Mouse (Mus musculus) hindbrain, embryonic 14.5 days (tissue): ENCODE results near the gene Ccdc83. TPM values are rescaled to one million over a fixed set of nuclear protein-coding genes. Genes with fewer than 3 reads are reported as not detected.

Source experiments
- ATAC-seq: fragments of 200-750 bp; cut with Nextera tagmentation; 2 replicates; pipeline ENCODE4 v1.8.0; 2017; ENCODE audit warnings: moderate number of reproducible peaks, mild to moderate bottlenecking, moderate TSS enrichment, moderate library complexity; ENCODE audit not compliant: low FRiP score
- DNase-seq: peaks from one replicate; pipeline ENCODE4 v3.0.0-alpha.2; 2015; ENCODE audit warnings: low spot score
- H3K27ac ChIP-seq: fragments of 300-500 bp; sonication (generic); 2 replicates; pipeline ENCODE4 v1.5.1; 2014; ENCODE audit warnings: mild to moderate bottlenecking, moderate library complexity
- H3K27me3 ChIP-seq: fragments of 300-500 bp; sonication (generic); 2 replicates; pipeline ENCODE4 v1.6.1; 2014; ENCODE audit warnings: mild to moderate bottlenecking, low read length, mixed read lengths; ENCODE audit not compliant: control insufficient read depth, insufficient read depth
- H3K36me3 ChIP-seq: fragments of 300-500 bp; sonication (generic); replicated peaks from 2 replicates; pipeline ENCODE4 v1.6.1; 2014; ENCODE audit not compliant: control insufficient read depth, insufficient read depth
- H3K4me1 ChIP-seq: fragments of 300-500 bp; sonication (generic); replicated peaks from 2 replicates; pipeline ENCODE4 v1.6.1; 2014; ENCODE audit warnings: antibody characterized with exemption, low read length, mixed read lengths; ENCODE audit not compliant: control insufficient read depth, insufficient read depth
- H3K4me2 ChIP-seq: fragments of 300-500 bp; sonication (generic); replicated peaks from 2 replicates; pipeline ENCODE4 v1.6.1; 2014; ENCODE audit warnings: mild to moderate bottlenecking, moderate library complexity
- H3K4me3 ChIP-seq: fragments of 300-500 bp; sonication (generic); replicated peaks from 2 replicates; pipeline ENCODE4 v1.5.1; 2014; ENCODE audit warnings: mild to moderate bottlenecking, low read length
- H3K9ac ChIP-seq: fragments of 300-500 bp; sonication (generic); 2 replicates; pipeline ENCODE4 v1.6.1; 2014
- H3K9me3 ChIP-seq: fragments of 300-500 bp; sonication (generic); 2 replicates; pipeline ENCODE4 v1.6.1; 2016; ENCODE audit warnings: low read length; ENCODE audit not compliant: control insufficient read depth
- WGBS: fragments of 180-500 bp; shearing (Covaris S2); extraction: QIAGEN DNeasy Blood & Tissue Kit; methylation state at CpG from one replicate; pipeline ENCODE4 v1.1.7; 2014; 5-methylcytosine and 5-hydroxymethylcytosine counted together
- polyA plus RNA-seq: library from polyadenylated mRNA; unstranded; fragments of >200 nt; fragmentation: Nextera tagmentation; extraction: Ambion mirVana; gene quantifications from 2 replicates; pipeline ENCODE4 v1.2.1, GENCODE M21; 2014

The Ccdc83 gene
- polyA plus RNA-seq, 1 experiment from 2014 or later: not detected

GRCm38 (mm10) chr7:90291885-90292284, 26.3 kb upstream of the Ccdc83 start:
- Histone ChIP-seq H3K9me3 (no peaks in the 10 kb centered on the region), H3K9ac (no peak overlapping the region), H3K27ac (no peak overlapping the region), H3K4me3 (no peak overlapping the region), H3K4me2 (no peak overlapping the region), H3K4me1 (no peaks in the 10 kb centered on the region), H3K27me3 (no peaks in the 10 kb centered on the region), H3K36me3 (no peaks in the 10 kb centered on the region)
- DNase-seq (no peak), ATAC-seq (no peak)
- WGBS: 89% methylated on average over 6 of the region's 6 CpGs

- Histone ChIP-seq H3K36me3 (no peaks in the 10 kb centered on the region), H3K4me3 (no peak overlapping the region), H3K9me3 (no peaks in the 10 kb centered on the region), H3K27ac (no peak overlapping the region), H3K27me3 (no peaks in the 10 kb centered on the region), H3K9ac (no peak overlapping the region), H3K4me2 (no peak overlapping the region), H3K4me1 (no peaks in the 10 kb centered on the region)
- no peak for DNase-seq
- 68% methylated on average over 7 of the region's 7 CpGs for WGBS
- ATAC-seq: no peak
These were observed 19.2 kb upstream of the Ccdc83 start for GRCm38 (mm10) chr7:90284793-90285192.

GRCm38 (mm10) chr7:90282786-90283185, 17.2 kb upstream of the Ccdc83 start:
- no peak for DNase-seq
- no peak overlapping the region for H3K9ac ChIP-seq
- H3K27ac ChIP-seq: no peak overlapping the region
- no peaks in the 10 kb centered on the region for H3K9me3 ChIP-seq
- H3K36me3 ChIP-seq: no peaks in the 10 kb centered on the region
- 75% methylated on average over 1 of the region's 1 CpGs for WGBS
- no peak overlapping the region for H3K4me2 ChIP-seq
- no peak overlapping the region for H3K4me3 ChIP-seq
- no peak for ATAC-seq
- no peaks in the 10 kb centered on the region for H3K4me1 ChIP-seq
- no peaks in the 10 kb centered on the region for H3K27me3 ChIP-seq

DNA sequence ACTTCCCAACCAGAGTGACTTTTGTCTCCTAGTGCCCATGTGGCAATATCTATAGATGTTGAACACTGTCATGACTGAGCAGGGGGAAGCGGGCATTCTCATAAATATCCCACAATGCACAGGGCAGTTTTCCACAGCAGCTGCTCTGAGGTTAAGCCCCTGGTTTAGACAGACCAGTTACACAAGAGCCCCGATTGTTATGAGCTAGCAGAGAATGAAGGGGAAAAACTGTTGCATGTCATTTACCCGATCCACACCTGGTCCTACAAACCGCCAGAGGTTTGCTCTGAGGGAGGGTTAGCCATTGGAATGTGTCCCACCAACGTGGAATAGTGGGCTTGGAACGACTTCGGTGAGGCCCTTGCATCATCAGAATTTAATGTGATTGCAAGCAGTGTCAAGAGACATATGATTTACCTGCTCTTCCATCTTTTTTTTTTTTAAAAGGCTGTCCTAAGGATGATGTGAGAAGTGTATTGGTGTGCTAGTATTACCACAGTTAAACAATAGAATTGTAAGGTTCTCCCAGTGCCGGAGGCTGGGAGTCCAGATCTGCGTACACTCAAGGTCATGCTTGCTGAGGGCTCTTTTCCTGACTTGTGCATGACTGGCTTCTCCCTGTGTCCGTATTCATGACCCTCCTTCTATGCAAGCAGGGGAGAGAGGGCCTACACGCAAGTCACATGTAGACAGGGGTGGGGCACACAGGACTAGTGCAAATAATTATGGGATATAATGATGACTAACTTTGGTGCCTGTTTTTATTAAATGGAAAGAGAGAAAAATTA, 16.4 kb upstream of the Ccdc83 start:
- Histone ChIP-seq H3K4me1 (no peaks in the 10 kb centered on the region), H3K9me3 (no peaks in the 10 kb centered on the region), H3K27me3 (no peaks in the 10 kb centered on the region), H3K9ac (no peak overlapping the region), H3K4me2 (no peak overlapping the region), H3K4me3 (no peak overlapping the region), H3K36me3 (no peaks in the 10 kb centered on the region), H3K27ac (no peak overlapping the region)
- WGBS: 89% methylated on average over 11 of the region's 11 CpGs
- DNase-seq (no peak), ATAC-seq (no peak)

DNA sequence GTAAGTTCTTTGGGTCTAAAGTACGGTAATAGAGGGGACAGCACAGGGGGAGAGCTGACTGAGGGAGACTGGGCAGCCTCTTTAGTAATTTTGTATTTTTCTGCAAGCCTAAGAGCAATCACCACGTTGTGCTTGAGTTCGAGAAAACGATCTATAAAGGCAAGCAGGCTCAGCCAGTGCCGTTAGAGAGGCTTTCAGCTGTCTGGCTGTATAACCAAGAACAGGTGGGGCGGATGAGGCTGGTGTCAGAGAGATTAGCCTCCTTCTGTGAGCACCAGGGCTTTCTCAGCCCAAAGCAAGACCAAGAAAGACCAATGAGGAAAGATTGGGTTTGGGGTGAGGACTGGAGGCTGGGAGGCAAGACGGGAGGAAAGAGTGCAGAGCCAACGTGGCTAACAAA, 15.3 kb upstream of the Ccdc83 start:
- DNase-seq (no peak), ATAC-seq (no peak)
- H3K4me3 ChIP-seq: no peak overlapping the region
- H3K27me3 ChIP-seq: no peaks in the 10 kb centered on the region
- WGBS: 73% methylated on average over 8 of the region's 8 CpGs
- no peaks in the 10 kb centered on the region for H3K9me3 ChIP-seq
- no peak overlapping the region for H3K27ac ChIP-seq
- no peaks in the 10 kb centered on the region for H3K4me1 ChIP-seq
- no peak overlapping the region for H3K4me2 ChIP-seq
- H3K9ac ChIP-seq: no peak overlapping the region
- no peaks in the 10 kb centered on the region for H3K36me3 ChIP-seq

GRCm38 (mm10) chr7:90280274-90280875, 14.8 kb upstream of the Ccdc83 start:
- 66% methylated on average over 11 of the region's 11 CpGs for whole genome bisulfite sequencing
- no peak overlapping the region for H3K9ac ChIP-seq
- DNase-seq (no peak), ATAC-seq (0 out of 2 replicates have a peak, but pooled peaks have one; percentile 40)
- H3K9me3 ChIP-seq: no peaks in the 10 kb centered on the region
- H3K27ac ChIP-seq: no peak overlapping the region
- H3K27me3 ChIP-seq: no peaks in the 10 kb centered on the region
- no peaks in the 10 kb centered on the region for H3K36me3 ChIP-seq
- H3K4me1 ChIP-seq: no peaks in the 10 kb centered on the region
- H3K4me3 ChIP-seq: no peak overlapping the region
- H3K4me2 ChIP-seq: no peak overlapping the region

GRCm38 (mm10) chr7:90279136-90279535, 13.6 kb upstream of the Ccdc83 start:
- Histone ChIP-seq H3K4me3 (no peak overlapping the region), H3K9ac (no peak overlapping the region), H3K27me3 (no peaks in the 10 kb centered on the region), H3K4me2 (no peak overlapping the region), H3K9me3 (no peaks in the 10 kb centered on the region), H3K4me1 (no peaks in the 10 kb centered on the region), H3K27ac (no peak overlapping the region), H3K36me3 (no peaks in the 10 kb centered on the region)
- no peak for DNase-seq
- WGBS: 86% methylated on average over 4 of the region's 4 CpGs
- ATAC-seq: no peak

GRCm38 (mm10) chr7:90277769-90278168, 12.2 kb upstream of the Ccdc83 start:
- no peak overlapping the region for H3K4me2 ChIP-seq

GRCm38 (mm10) chr7:90277246-90277645, 11.7 kb upstream of the Ccdc83 start:
- Histone ChIP-seq H3K36me3 (no peaks in the 10 kb centered on the region), H3K4me2 (no peak overlapping the region), H3K27ac (no peak overlapping the region), H3K4me3 (no peak overlapping the region), H3K9ac (no peak overlapping the region), H3K27me3 (no peaks in the 10 kb centered on the region), H3K9me3 (no peaks in the 10 kb centered on the region), H3K4me1 (no peaks in the 10 kb centered on the region)
- ATAC-seq: no peak
- 83% methylated on average over 3 of the region's 3 CpGs for WGBS
- DNase-seq: no peak

More at GRCm38 (mm10) chr7:90277769-90278168, 12.2 kb upstream of the Ccdc83 start:
- H3K36me3 ChIP-seq: no peaks in the 10 kb centered on the region
- H3K27me3 ChIP-seq: no peaks in the 10 kb centered on the region
- no peak overlapping the region for H3K9ac ChIP-seq
- no peak for DNase-seq
- H3K27ac ChIP-seq: no peak overlapping the region
- H3K9me3 ChIP-seq: no peaks in the 10 kb centered on the region
- no peak for ATAC-seq
- WGBS: 89% methylated on average over 4 of the region's 4 CpGs
- H3K4me3 ChIP-seq: no peak overlapping the region
- H3K4me1 ChIP-seq: no peaks in the 10 kb centered on the region
